Mouse (Mus musculus): ENCODE measurements around the gene Ccdc24.

DNA sequence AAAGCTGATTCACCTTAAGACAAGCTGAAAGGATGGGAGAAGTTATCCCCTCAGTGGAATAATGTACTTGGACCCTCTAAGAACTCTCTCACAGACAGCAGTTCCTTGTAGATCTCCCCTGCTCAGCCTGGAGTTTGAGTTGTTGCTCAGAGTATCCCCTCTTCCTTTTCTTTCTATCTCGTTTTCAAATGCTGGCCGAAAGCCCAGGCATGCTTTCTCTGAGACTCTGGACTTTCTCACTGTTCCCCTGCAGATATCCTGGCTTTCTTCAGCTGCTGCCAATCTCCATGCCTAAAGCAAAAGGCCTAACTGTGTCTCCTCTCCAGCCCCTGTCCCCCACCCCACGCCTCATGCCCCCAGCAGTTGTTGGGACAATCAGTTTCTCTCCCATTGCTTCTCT, 45.9 kb upstream of the Ccdc24 start:
- no peak for TF ChIP-seq CTCF (IDR thresholded peaks at IDR 0.05; ENCODE audit: control insufficient read depth, insufficient read depth, insufficient replicate concordance, low read depth, low read length)
- TF ChIP-seq POLR2A (IDR thresholded peaks at IDR 0.05; ENCODE audit: control insufficient read depth, low read depth, low read length), result no peak
